Mouse (Mus musculus): ENCODE measurements around the gene B4gat1. TPM values are rescaled to one million over a fixed set of nuclear protein-coding genes. Genes with fewer than 3 reads are reported as not detected.
"Not testable (repeated sequence)": the region's sequence is repeated elsewhere in the genome, so short reads cannot be mapped to it uniquely, and the experiment has no call there.

The B4gat1 gene
- 78.8 and 80.6 TPM in 2 replicates for polyA plus RNA-seq (2015; fragmentation: Nextera tagmentation; extraction: Ambion mirVana)

DNA sequence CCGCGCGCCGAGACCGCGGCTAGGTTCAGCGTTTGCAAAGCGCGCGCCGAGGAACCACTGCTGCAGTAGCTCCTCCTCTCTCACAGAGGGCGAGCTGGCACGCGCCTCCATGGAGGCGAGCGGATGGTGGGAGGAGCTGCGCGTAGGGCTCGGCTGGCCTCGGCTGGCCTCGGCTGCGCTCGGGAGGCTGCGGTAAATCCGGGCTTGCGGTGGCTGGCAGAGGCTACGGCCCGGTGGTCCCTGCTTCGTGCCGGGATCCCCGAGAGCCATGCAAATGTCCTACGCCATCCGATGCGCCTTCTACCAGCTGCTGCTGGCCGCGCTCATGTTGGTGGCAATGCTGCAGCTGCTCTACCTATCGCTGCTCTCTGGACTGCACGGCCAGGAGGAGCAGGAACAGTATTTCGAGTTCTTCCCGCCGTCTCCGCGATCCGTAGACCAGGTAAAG is at the start of gene B4gat1, which contains the start of gene AC124502.3:
Gene B4gat1, plus strand, starts transcription at position 118 of the 448 bp plus-strand sequence.
Gene AC124502.3, plus strand, starts transcription at position 183 of the 448 bp plus-strand sequence.
- peak; percentile 95 for ATAC-seq (replicated peaks)
- Histone ChIP-seq H3K9ac (peak within 1 kb of the TSS; percentile 88), H3K4me3 (peak within 1 kb of the TSS; percentile 70), H3K9me3 (no peaks in the 10 kb centered on the region), H3K4me1 (peaks cover 37% of the 10 kb centered on the region), H3K27me3 (replicated peaks) (no peaks in the 10 kb centered on the region), H3K36me3 (replicated peaks) (peaks cover 5% of the 10 kb centered on the region; the same call in 1 of the 2 replicates), H3K4me2 (peak within 1 kb of the TSS; percentile 96), H3K27ac (peak within 1 kb of the TSS; percentile 86)
- under 1% methylated on average over 41 of the region's 44 CpGs for WGBS

DNA sequence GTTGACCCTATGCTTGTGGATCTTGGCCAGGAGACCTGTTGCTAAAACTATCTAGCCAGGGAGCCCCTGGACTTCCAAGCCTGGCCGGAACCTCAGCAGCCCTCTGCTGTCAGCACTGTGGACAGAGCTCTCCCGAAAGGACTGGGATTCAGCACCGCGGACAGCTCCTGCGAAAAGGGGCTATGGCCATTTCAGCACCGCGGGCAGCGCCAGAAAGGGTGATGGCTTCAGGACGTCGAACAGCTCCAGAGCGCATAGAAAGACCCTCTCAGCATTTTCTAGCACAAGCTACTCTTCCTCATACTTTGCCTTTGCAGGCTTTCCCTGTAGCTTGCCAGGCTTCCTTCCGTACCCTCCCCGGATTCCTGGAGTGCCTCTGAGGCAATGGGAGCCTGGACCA is 49.6 kb upstream of the B4gat1 start:
- H3K9me3 ChIP-seq: no peaks in the 10 kb centered on the region
- peak overlapping the region; percentile 50 for H3K9ac ChIP-seq
- H3K4me1 ChIP-seq: peaks cover 47% of the 10 kb centered on the region
- peak overlapping the region; percentile 81; the same call in 1 of the 2 replicates for H3K27ac ChIP-seq
- peaks cover 54% of the 10 kb centered on the region for H3K27me3 ChIP-seq (replicated peaks)
- no peak for ATAC-seq (replicated peaks)
- WGBS: 3% methylated on average over 13 of the region's 13 CpGs
- no peaks in the 10 kb centered on the region for H3K36me3 ChIP-seq (replicated peaks)
- H3K4me2 ChIP-seq: peak overlapping the region; percentile 70
- H3K4me3 ChIP-seq: peak overlapping the region; percentile 48

DNA sequence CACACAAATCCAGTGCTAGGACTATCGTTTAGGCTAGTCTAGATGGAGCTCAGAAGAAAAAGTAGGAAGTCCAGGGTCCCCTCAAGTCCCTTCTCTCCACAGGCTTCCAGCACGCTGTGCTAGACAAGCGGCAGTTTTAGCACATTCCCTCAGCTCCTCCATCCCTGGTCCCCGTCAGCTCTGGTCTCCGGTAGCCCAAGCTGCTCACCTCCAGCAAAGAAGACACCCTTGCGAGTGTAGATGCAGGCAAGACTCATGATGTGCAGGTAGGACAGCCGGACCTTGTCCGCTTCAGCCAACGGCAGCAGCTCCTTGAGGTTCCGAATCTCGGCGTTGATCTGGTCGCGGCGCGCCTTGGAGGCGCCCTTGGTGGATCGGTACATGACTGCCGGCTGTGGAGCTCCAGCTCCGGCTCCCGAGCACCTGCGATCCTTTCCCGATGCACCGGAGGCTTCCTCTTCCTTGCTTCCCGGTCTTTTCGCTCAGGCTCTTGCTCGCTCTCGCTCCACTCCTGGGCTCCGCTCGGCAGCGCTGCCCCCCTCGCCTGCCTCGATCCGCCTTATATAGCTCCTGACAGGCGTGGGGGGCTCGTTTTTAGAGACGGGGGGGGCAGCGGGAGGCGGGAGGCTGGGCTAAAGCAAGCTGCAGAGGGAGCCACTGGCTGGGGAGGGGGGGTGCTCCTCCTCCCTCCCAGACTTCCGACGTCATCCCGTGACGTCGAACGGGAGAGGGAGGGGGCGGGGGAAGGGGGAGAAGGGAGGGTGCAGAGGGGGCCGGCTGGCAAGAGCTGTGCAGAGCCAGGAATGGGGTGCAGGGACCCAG is 49.0 kb upstream of the B4gat1 start:
- Histone ChIP-seq H3K9ac (peak overlapping the region; percentile 50), H3K4me3 (peak overlapping the region; percentile 48), H3K27ac (peak overlapping the region; percentile 81), H3K4me1 (peaks cover 53% of the 10 kb centered on the region), H3K9me3 (no peaks in the 10 kb centered on the region), H3K27me3 (replicated peaks) (peaks cover 47% of the 10 kb centered on the region), H3K4me2 (peak overlapping the region; percentile 70), H3K36me3 (replicated peaks) (no peaks in the 10 kb centered on the region)
- WGBS: 11% methylated on average over 47 of the region's 47 CpGs
- ATAC-seq (replicated peaks): peak; percentile 88

DNA sequence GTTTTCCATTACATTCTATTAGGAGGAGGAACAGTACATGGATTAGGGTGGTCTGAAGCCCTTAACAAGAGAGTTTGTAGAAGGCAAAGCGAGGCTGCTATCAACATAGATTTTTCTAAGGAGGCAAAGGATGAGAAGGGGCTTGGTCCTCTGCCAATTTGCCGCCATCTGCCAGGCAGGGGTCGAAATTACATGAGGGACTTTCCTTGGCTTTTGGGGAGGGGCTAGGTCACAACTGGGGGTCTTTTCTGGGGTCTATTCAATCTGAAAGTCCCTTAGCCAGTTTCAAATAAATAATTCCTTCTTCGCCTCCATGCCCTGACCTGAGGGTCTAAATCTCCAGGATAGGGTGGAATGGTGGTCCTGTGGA is 48.4 kb upstream of the B4gat1 start, which contains the start of gene Npas4:
Gene Npas4, minus strand, starts transcription at position 61 of the 370 bp plus-strand sequence.
- H3K27ac ChIP-seq: peak within 1 kb of the TSS; percentile 81
- H3K9ac ChIP-seq: peak within 1 kb of the TSS; percentile 50
- no peaks in the 10 kb centered on the region for H3K36me3 ChIP-seq (replicated peaks)
- 10% methylated on average over 4 of the region's 4 CpGs for WGBS
- peak within 1 kb of the TSS; percentile 48 for H3K4me3 ChIP-seq
- peaks cover 57% of the 10 kb centered on the region for H3K4me1 ChIP-seq
- H3K9me3 ChIP-seq: no peaks in the 10 kb centered on the region
- H3K27me3 ChIP-seq (replicated peaks): peaks cover 41% of the 10 kb centered on the region
- peak within 1 kb of the TSS; percentile 70 for H3K4me2 ChIP-seq
- no peak; the same call in 1 of the 2 replicates for ATAC-seq (replicated peaks)

DNA sequence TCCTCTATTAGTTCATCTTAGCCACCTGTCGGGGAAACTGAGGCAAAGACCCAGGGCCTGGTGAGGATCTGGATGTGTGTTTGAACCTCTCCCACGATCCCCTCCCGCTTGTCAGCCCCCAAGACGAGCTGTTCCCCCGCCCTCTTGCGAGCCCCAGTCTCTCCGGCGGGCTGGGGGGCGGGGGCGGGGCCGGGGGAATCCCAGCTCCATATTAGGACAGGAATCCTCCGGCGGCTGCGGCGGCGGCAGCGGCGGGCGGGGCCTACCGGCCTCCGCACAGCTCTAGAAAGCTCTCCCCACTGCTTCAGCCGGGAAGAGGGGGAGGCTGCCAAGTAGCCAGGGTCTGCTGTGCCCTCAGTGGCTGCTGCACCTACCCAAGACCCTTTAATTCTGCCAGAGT is 47.9 kb upstream of the B4gat1 start:
- Histone ChIP-seq H3K36me3 (replicated peaks) (no peaks in the 10 kb centered on the region), H3K4me2 (peak overlapping the region; percentile 70), H3K4me3 (peak overlapping the region; percentile 48), H3K4me1 (peaks cover 57% of the 10 kb centered on the region), H3K27ac (peak overlapping the region; percentile 81), H3K9ac (peak overlapping the region; percentile 25; the same call in 1 of the 2 replicates), H3K27me3 (replicated peaks) (peaks cover 37% of the 10 kb centered on the region), H3K9me3 (no peaks in the 10 kb centered on the region)
- ATAC-seq (replicated peaks): no peak
- under 1% methylated on average over 22 of the region's 22 CpGs for whole genome bisulfite sequencing

DNA sequence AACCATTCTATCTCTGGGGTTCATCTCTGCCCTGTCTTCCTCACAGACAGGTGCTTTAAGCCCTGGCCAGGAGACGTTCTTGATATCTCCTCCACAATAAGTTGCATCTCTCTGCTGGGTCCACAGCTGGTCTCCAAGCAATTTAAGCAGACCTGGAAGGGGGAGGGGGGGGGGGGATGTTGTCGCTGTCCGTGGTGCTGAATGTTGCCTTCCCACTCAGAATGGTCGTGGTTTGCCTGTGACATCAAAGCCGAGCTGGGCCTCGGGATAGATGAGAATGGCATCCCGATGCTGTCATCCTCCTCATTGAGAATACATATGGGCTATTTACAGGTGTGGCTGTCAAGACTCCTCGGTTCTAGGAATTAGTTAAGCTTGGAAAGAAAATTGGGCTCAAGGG is 46.3 kb upstream of the B4gat1 start:
- Histone ChIP-seq H3K4me1 (peaks cover 58% of the 10 kb centered on the region), H3K9me3 (no peaks in the 10 kb centered on the region), H3K4me3 (no peak overlapping the region), H3K27ac (no peak overlapping the region), H3K9ac (no peak overlapping the region), H3K27me3 (replicated peaks) (peaks cover 21% of the 10 kb centered on the region), H3K4me2 (no peak overlapping the region; the same call in 1 of the 2 replicates), H3K36me3 (replicated peaks) (no peaks in the 10 kb centered on the region)
- 19% methylated on average over 8 of the region's 8 CpGs for WGBS
- no peak for ATAC-seq (replicated peaks)

DNA sequence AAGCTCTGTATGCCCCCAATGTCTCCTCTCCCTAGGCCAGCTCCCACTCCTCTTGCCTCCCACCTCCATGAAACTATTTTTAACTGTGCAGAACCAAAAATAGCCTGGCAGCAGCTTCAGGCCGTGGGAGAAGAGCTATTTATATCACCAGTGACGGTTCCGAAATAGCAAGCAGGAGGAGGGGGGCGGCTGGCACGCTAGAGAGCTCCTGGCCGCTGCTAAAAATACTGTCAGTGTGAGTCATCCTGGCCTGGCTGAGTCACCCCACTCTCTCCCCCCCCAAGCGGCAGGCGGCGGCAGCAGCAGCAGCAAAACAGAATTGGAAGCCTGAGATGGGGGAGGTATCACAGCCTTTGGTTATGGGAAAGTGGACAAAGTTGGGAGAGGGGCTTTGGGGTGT is 45.7 kb upstream of the B4gat1 start:
- Histone ChIP-seq H3K4me2 (peak overlapping the region; percentile 14; the same call in 1 of the 2 replicates), H3K27me3 (replicated peaks) (peaks cover 15% of the 10 kb centered on the region), H3K36me3 (replicated peaks) (no peaks in the 10 kb centered on the region), H3K4me1 (peaks cover 64% of the 10 kb centered on the region), H3K4me3 (no peak overlapping the region), H3K9ac (no peak overlapping the region), H3K9me3 (no peaks in the 10 kb centered on the region), H3K27ac (no peak overlapping the region)
- 5% methylated on average over 9 of the region's 9 CpGs for WGBS
- ATAC-seq (replicated peaks): no peak

DNA sequence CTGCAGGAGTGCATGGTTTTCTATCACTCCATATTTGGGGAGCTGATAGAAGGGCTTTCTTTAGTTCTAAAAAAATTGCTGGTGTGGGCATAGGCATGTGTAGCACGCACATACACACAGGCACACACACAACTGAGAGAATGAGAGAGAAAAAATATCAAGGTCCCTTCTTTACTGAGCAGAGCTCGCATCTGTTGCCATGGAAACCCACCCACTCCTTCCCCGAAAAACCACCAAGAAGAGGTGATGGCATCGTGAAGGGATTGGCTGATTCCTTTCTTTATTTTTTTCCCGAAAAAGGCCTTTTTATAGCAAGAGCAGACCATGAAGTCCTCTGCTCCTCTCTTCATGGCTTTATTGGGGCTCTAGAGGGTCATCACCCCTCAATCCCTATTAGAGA is 44.6 kb upstream of the B4gat1 start:
- H3K27me3 ChIP-seq (replicated peaks): peaks cover 12% of the 10 kb centered on the region; the same call in 1 of the 2 replicates
- no peak for ATAC-seq (replicated peaks)
- WGBS: 31% methylated on average over 5 of the region's 5 CpGs
- H3K36me3 ChIP-seq (replicated peaks): no peaks in the 10 kb centered on the region
- H3K4me2 ChIP-seq: no peak overlapping the region
- no peaks in the 10 kb centered on the region for H3K9me3 ChIP-seq
- peak overlapping the region; percentile 74 for H3K27ac ChIP-seq
- H3K4me3 ChIP-seq: no peak overlapping the region
- no peak overlapping the region for H3K9ac ChIP-seq
- H3K4me1 ChIP-seq: peaks cover 64% of the 10 kb centered on the region

DNA sequence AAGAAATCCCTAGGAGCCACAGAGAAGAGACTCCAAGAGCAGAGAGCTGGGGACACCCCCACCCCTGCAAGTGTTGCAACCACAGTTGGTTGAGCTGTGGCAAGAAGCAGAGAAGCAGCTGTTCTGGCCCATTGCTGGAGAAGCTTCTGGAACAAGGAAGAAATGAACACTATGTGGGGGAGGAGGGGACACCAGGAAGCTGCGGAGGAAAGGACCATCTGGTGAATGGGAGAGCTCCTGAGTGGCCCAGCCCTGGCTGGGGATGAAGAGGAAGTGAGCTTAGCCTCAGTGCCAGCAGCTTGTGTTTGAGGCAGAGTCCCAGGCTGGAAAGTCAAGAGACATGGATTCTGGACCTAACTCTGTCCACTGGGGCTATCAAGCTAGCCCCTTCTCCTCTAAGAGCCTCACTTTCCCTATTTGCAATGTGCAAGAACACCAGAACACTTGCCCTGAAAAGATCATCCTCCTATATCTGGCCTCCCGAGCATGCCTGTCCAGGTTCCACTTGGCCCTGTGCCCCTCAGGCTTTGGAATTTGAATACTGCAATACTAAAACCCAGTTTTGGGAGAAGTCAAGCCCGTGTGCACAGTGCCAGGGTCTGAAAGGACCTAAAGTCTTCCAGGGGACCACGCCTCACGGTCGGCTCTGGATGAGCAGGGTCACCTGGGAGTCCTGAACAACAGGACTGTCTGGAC is 39.0 kb upstream of the B4gat1 start:
- H3K27me3 ChIP-seq (replicated peaks): peaks cover 10% of the 10 kb centered on the region; the same call in 1 of the 2 replicates
- no peaks in the 10 kb centered on the region for H3K9me3 ChIP-seq
- 72% methylated on average over 6 of the region's 6 CpGs for WGBS
- no peak overlapping the region for H3K27ac ChIP-seq
- peak overlapping the region; percentile 27 for H3K4me2 ChIP-seq
- peaks cover 51% of the 10 kb centered on the region for H3K4me1 ChIP-seq
- H3K9ac ChIP-seq: no peak overlapping the region; the same call in 1 of the 2 replicates
- ATAC-seq (replicated peaks): no peak
- H3K4me3 ChIP-seq: no peak overlapping the region
- no peaks in the 10 kb centered on the region for H3K36me3 ChIP-seq (replicated peaks)

DNA sequence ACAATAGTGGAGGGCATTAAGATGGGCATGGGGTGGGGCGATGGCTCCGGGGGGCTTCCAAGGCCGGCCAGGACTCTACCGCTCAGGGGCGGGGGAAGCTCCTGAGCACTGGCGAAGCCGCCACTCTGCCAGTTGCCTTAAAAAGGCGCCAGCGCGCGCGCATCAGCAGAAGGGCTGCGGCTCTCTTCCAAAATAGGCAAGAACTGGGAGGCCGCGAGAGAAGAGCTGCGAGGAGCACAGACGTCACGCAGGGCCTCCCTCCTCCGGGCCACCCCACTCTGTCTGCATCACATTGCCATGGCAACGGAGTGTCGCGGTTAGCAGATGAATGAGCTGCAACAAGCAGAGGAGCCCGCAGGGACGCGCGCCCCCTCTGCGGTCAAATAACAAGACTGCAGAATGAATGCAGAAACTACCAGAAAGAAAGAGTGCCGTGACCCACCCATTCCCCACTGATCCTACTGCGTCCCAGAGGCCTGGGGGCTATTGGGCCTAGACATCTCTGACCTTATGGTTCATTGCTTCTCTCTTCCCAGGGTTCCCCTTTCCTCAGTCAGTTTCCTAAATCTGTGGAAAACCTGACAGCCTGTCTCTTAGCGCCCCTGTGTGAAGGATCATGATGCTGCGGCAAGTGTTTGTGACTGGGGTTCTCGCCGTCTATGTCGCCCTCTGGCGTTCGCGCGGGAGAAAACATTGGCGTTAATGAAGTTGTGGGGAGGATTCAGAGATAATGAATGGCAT is 36.8 kb upstream of the B4gat1 start:
- no peaks in the 10 kb centered on the region for H3K9me3 ChIP-seq
- H3K4me3 ChIP-seq: peak overlapping the region; percentile 41
- H3K36me3 ChIP-seq (replicated peaks): no peaks in the 10 kb centered on the region
- H3K9ac ChIP-seq: peak overlapping the region; percentile 67
- H3K4me1 ChIP-seq: peaks cover 46% of the 10 kb centered on the region
- under 1% methylated on average over 39 of the region's 39 CpGs for WGBS
- peak overlapping the region; percentile 96 for H3K27ac ChIP-seq
- ATAC-seq (replicated peaks): peak; percentile 99
- H3K27me3 ChIP-seq (replicated peaks): peaks cover 10% of the 10 kb centered on the region; the same call in 1 of the 2 replicates
- H3K4me2 ChIP-seq: peak overlapping the region; percentile 83

DNA sequence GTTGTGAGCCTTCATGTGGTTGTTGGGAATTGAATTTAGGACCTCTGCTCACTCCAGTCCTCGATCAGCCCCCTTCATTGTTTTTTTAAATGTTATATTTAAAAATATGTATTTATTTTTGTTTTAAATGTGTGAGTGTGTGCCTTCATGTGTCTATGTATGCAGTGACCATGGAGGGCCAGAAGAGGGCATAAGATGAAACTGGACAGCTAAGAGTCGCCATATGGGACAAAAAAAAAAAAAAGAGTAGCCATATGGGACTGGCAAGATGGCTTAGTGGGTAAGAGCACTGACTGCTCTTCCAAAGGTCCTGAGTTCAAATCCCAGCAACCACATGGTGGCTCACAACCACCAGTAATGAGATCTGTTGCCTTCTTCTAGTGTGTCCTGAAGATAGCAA is 35.0 kb upstream of the B4gat1 start:
- WGBS: 52% methylated on average over 2 of the region's 2 CpGs

More for the DNA sequence above, 35.0 kb upstream of the B4gat1 start:
- not testable (repeated sequence) for H3K4me2 ChIP-seq; H3K36me3 ChIP-seq (replicated peaks); H3K27ac ChIP-seq; H3K9me3 ChIP-seq; ATAC-seq (replicated peaks); H3K9ac ChIP-seq; H3K4me3 ChIP-seq
- peaks cover 32% of the 10 kb centered on the region for H3K4me1 ChIP-seq
- H3K27me3 ChIP-seq (replicated peaks): peaks cover 10% of the 10 kb centered on the region; the same call in 1 of the 2 replicates
